Mouse (Mus musculus): ENCODE data around the gene Sfxn2. TPM values are rescaled to one million over a fixed set of nuclear protein-coding genes. Genes with fewer than 3 reads are reported as not detected.

Gene Sfxn2
- polyA plus RNA-seq, 1 experiment from 2014 or later: 11.4 TPM

DNA sequence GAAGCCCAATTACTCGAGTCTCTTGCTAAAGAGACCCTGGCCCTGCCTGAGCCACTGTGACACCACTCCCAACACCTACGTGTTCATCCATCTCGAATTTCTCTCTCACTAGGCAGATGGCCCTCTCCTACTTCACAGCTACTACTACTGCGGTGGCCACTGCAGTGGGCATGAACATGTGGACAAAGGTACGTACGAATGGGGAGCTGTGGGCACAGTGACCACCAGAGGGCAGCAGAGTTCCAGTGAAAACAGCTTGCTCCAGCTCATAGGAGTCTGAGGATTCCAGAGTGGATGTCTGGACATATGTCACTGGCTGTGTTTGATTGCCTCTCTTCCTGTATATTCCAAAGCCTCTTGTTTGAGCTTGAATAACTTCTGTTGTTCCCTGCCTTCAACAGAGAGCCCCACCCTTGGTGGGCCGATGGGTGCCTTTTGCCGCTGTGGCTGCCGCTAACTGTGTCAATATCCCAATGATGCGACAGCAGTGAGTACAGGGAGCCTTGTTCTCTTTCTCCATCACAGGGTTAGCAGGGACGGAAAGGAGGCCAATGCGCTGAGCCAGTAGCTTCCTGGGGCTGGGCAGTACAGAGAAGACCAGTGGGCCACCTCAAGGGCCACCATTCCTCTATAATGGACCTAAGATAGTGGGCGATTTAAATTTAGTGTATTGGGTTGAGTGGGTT, 14.8 kb downstream of the Sfxn2 start:
- 58% methylated on average over 13 of the region's 13 CpGs for WGBS
- Histone ChIP-seq H3K4me1 (ENCODE audit: control insufficient read depth, insufficient read depth, low read length) (no peaks in the 10 kb centered on the region), H3K27ac (ENCODE audit: low read length) (no peak overlapping the region), H3K27me3 (ENCODE audit: control insufficient read depth, insufficient read depth, low read length) (no peaks in the 10 kb centered on the region), H3K4me2 (ENCODE audit: low read depth, low read length) (no peak overlapping the region), H3K9ac (ENCODE audit: low read length) (no peak overlapping the region), H3K9me3 (replicated peaks; ENCODE audit: control insufficient read depth, low read length) (no peaks in the 10 kb centered on the region), H3K4me3 (ENCODE audit: low read length) (no peak overlapping the region), H3K36me3 (ENCODE audit: control insufficient read depth, insufficient read depth) (peaks cover 11% of the 10 kb centered on the region)
- ATAC-seq (replicated peaks; ENCODE audit: extremely low read depth, insufficient read depth, low FRiP score): peak; percentile 83

DNA sequence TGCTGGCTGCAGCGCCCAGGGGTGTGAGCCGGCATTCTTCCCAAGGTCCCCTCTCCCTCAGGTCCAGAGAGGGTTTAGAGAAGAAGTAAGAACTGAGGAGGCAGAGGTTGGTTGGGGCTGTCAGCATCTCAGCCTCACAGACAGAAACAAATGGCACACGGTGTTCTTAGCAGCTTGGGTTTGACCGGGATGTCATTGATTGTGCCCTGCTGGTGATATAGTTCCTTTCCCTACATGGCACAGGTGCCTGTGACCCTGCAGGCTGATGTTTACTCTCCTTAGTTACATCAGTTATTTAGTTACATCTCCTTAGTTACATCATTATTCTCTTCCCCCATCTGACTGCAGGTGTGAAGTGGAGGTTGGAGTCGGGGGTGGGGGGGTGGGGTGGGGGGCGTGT, 18.4 kb downstream of the Sfxn2 start:
- Histone ChIP-seq H3K9ac (ENCODE audit: low read length) (no peak overlapping the region), H3K36me3 (ENCODE audit: control insufficient read depth, insufficient read depth) (peaks cover 18% of the 10 kb centered on the region), H3K27ac (ENCODE audit: low read length) (no peak overlapping the region), H3K4me1 (ENCODE audit: control insufficient read depth, insufficient read depth, low read length) (no peaks in the 10 kb centered on the region), H3K4me2 (ENCODE audit: low read depth, low read length) (no peak overlapping the region), H3K4me3 (ENCODE audit: low read length) (no peak overlapping the region), H3K27me3 (ENCODE audit: control insufficient read depth, insufficient read depth, low read length) (no peaks in the 10 kb centered on the region), H3K9me3 (replicated peaks; ENCODE audit: control insufficient read depth, low read length) (no peaks in the 10 kb centered on the region)
- 78% methylated on average over 6 of the region's 6 CpGs for WGBS
- ATAC-seq (replicated peaks; ENCODE audit: extremely low read depth, insufficient read depth, low FRiP score): no peak

DNA sequence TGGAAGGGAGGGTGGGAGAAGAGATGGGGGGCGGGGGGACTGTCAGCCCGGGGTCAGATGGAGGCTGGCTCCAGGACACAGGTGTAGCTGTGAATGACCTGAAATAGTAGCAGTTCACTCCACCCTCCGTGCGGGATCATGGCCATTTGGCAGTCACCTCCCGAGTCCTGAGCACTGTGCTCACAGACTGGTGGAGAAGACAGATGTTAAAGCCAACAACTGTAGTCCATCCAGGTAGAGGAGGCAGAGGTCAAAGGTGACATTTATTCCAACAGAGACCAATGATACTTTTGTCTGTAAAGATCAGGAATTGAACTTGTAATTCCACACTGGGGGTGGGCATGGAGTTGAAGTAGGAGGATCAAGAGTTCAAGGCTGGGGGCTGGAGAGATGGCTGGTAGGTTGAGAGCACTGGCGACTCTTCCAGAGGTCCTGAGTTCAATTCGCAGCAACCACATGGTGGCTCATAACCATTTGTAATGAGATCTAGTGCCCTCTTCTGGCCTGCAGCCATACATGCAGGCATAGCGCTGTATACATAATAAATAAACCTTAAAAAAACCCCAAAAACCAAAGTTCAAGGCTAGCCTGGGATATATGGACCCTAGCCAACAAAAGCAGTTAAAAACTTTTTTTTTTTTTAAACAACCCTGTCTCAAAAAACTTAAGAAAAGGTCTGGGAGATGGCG, 19.7 kb downstream of the Sfxn2 start:
- Histone ChIP-seq H3K27me3 (ENCODE audit: control insufficient read depth, insufficient read depth, low read length) (no peaks in the 10 kb centered on the region), H3K27ac (ENCODE audit: low read length) (no peak overlapping the region), H3K4me2 (ENCODE audit: low read depth, low read length) (no peak overlapping the region), H3K36me3 (ENCODE audit: control insufficient read depth, insufficient read depth) (peaks cover 18% of the 10 kb centered on the region), H3K9me3 (replicated peaks; ENCODE audit: control insufficient read depth, low read length) (no peaks in the 10 kb centered on the region), H3K4me3 (ENCODE audit: low read length) (no peak overlapping the region), H3K9ac (ENCODE audit: low read length) (no peak overlapping the region), H3K4me1 (ENCODE audit: control insufficient read depth, insufficient read depth, low read length) (no peaks in the 10 kb centered on the region)
- no peak for ATAC-seq (replicated peaks; ENCODE audit: extremely low read depth, insufficient read depth, low FRiP score)
- WGBS: 89% methylated on average over 9 of the region's 9 CpGs

DNA sequence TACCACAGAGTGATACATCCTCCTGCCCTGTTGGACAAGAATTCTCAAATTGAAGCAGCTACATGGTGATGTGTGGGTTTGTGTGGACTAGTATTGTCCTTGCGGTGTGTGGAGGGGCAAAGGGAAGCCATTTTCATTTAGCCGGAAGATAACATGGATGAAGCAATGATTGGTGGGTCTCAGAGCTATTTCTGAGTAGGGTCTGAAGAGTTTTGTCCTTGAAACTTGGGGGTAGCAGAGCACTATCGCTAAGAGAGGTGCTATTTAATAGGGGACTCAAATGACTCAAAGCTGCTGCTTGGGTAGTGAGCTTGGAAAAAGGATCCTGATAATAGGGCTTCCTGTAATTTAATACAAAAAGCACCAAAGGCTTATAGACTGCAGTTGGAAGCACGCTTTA, 25.0 kb downstream of the Sfxn2 start:
- Histone ChIP-seq H3K27me3 (ENCODE audit: control insufficient read depth, insufficient read depth, low read length) (no peaks in the 10 kb centered on the region), H3K9me3 (replicated peaks; ENCODE audit: control insufficient read depth, low read length) (no peaks in the 10 kb centered on the region), H3K4me3 (ENCODE audit: low read length) (peak overlapping the region; percentile 100; the same call in 1 of the 2 replicates), H3K36me3 (ENCODE audit: control insufficient read depth, insufficient read depth) (0 out of 2 replicates have a peak, but pooled peaks cover 7% of the 10 kb centered on the region), H3K9ac (ENCODE audit: low read length) (no peak overlapping the region), H3K4me1 (ENCODE audit: control insufficient read depth, insufficient read depth, low read length) (peaks cover 17% of the 10 kb centered on the region), H3K4me2 (ENCODE audit: low read depth, low read length) (peak overlapping the region; percentile 52), H3K27ac (ENCODE audit: low read length) (no peak overlapping the region)
- no peak for ATAC-seq (replicated peaks; ENCODE audit: extremely low read depth, insufficient read depth, low FRiP score)
- 82% methylated on average over 4 of the region's 4 CpGs for WGBS

DNA sequence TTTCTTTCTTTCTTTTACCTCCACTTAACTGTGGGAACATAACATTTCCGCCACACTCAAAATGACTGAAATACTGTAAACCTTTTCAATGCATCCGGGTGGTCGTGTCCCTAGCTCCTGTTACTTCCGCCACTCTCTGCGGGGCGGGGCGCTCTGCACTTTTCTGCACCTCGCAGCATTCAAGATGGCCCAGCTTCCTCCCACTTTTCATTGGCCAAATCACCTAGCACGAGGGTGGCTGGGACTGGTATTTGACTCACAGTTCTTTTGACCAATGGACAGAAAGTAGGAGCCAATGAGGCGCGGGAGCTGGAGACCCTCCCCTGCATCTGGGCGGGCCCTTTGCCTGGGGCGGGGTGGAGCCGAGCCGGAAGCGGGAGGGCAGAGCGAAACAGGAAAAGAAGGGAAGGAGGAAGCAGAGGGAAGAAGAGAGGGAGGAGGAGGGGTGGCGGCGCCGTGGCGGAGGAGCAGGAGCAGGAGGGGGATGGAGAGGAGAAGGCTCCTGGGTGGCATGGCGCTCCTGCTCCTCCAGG, 25.6 kb downstream of the Sfxn2 start, which contains the start of gene Wbp1l:
Wbp1l (plus strand) TSS at position 365 of the 533 bp plus-strand sequence.
- Histone ChIP-seq H3K4me3 (ENCODE audit: low read length) (peak within 1 kb of the TSS; percentile 100), H3K4me2 (ENCODE audit: low read depth, low read length) (peak within 1 kb of the TSS; percentile 90), H3K36me3 (ENCODE audit: control insufficient read depth, insufficient read depth) (0 out of 2 replicates have a peak, but pooled peaks cover 7% of the 10 kb centered on the region), H3K9ac (ENCODE audit: low read length) (peak within 1 kb of the TSS; percentile 90), H3K9me3 (replicated peaks; ENCODE audit: control insufficient read depth, low read length) (no peaks in the 10 kb centered on the region), H3K27ac (ENCODE audit: low read length) (peak within 1 kb of the TSS; percentile 78), H3K27me3 (ENCODE audit: control insufficient read depth, insufficient read depth, low read length) (no peaks in the 10 kb centered on the region), H3K4me1 (ENCODE audit: control insufficient read depth, insufficient read depth, low read length) (peaks cover 17% of the 10 kb centered on the region)
- WGBS: under 1% methylated on average over 22 of the region's 22 CpGs
- peak; percentile 98 for ATAC-seq (replicated peaks; ENCODE audit: extremely low read depth, insufficient read depth, low FRiP score)

DNA sequence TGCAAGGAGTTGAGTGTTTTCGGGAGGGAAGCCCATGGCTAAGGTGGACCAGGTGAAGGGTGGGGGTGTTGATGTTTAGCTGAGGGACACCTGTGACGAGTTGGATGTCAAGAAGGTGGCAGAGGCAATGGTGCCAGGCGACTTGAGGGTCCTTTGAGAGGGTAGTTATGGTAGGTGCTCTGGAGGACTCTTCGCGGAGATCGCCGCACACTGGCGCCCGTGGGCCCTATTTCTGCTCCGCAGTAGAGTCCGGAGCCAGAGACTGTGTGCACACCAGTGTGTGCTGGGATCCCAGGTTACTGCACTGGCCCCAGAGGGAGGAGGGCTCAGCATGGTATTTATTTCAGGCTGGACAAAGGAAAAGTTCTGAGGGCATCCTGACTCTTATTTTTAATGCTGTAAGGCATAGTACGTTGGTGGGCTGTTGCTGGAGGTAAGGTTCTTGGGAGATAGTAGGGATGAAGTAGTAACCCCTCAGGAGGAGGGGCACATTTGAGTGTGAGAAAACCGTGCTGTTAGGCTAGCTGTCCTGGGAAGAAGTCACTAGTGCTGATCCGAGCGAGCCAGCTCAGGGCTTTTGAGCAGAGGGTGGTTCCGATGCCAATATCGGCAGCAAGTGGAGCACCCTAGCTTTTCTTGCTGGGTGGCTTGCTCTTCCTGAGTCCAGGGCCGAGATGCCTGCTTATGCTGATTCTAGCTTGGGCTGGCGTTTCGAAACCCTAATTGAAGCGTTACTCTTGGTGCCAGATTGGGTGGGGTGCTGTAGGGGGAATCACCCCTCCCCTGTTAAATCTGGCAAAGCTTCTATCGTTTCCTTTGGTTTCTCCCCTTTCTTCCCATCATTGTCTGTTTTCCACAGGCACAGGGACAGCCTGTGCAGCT, 26.5 kb downstream of the Sfxn2 start:
- no peak for ATAC-seq (replicated peaks; ENCODE audit: extremely low read depth, insufficient read depth, low FRiP score)
- Histone ChIP-seq H3K4me3 (ENCODE audit: low read length) (peak overlapping the region; percentile 100), H3K9ac (ENCODE audit: low read length) (peak overlapping the region; percentile 90), H3K4me2 (ENCODE audit: low read depth, low read length) (peak overlapping the region; percentile 90), H3K27ac (ENCODE audit: low read length) (peak overlapping the region; percentile 78), H3K27me3 (ENCODE audit: control insufficient read depth, insufficient read depth, low read length) (no peaks in the 10 kb centered on the region), H3K9me3 (replicated peaks; ENCODE audit: control insufficient read depth, low read length) (no peaks in the 10 kb centered on the region), H3K4me1 (ENCODE audit: control insufficient read depth, insufficient read depth, low read length) (peaks cover 17% of the 10 kb centered on the region), H3K36me3 (ENCODE audit: control insufficient read depth, insufficient read depth) (0 out of 2 replicates have a peak, but pooled peaks cover 4% of the 10 kb centered on the region)
- WGBS: 14% methylated on average over 22 of the region's 22 CpGs

DNA sequence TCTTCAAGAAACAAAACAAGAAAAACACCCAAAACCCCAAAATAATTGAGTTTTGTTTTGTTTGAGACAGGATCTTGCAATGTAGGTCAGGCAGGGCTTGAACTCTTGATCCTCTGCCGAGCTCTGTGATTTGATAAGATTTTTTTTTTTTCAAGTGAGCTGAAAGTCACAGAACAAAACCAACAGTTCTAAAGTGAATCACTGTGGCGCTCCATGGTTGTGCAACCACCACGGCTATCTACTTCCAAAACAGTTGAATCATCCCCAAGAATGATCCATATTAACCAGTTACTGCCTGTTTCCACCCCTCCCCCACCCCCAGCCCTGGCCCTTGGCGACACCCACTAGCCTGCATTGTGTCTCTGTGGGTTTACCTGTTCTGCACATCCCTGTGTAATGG, 27.2 kb downstream of the Sfxn2 start:
- Histone ChIP-seq H3K9me3 (replicated peaks; ENCODE audit: control insufficient read depth, low read length) (no peaks in the 10 kb centered on the region), H3K36me3 (ENCODE audit: control insufficient read depth, insufficient read depth) (no peaks in the 10 kb centered on the region), H3K27ac (ENCODE audit: low read length) (peak overlapping the region; percentile 78), H3K4me2 (ENCODE audit: low read depth, low read length) (peak overlapping the region; percentile 90), H3K27me3 (ENCODE audit: control insufficient read depth, insufficient read depth, low read length) (no peaks in the 10 kb centered on the region), H3K4me1 (ENCODE audit: control insufficient read depth, insufficient read depth, low read length) (peaks cover 17% of the 10 kb centered on the region), H3K4me3 (ENCODE audit: low read length) (peak overlapping the region; percentile 100), H3K9ac (ENCODE audit: low read length) (no peak overlapping the region)
- 67% methylated on average over 4 of the region's 4 CpGs for WGBS
- ATAC-seq (replicated peaks; ENCODE audit: extremely low read depth, insufficient read depth, low FRiP score): no peak

DNA sequence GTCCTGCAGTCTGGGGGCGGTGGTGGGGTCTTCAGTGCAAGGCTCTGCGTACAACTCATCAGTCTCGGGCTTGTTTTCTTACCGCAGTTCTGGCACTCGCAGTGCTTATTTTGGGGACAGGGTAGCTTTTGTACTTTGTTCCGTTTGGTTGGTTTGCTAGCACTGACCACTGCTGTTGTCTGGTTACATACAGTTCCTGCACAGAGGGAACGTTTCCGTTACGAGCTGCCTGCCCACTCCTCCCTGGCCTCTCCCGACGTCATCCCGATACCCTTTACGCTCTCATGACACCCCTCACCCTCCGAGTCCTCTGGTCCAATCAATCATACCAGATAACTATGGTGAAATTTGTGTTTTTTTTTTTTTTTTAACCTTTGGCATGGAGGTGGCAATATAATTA, 28.3 kb downstream of the Sfxn2 start:
- H3K36me3 ChIP-seq (ENCODE audit: control insufficient read depth, insufficient read depth): no peaks in the 10 kb centered on the region
- H3K27ac ChIP-seq (ENCODE audit: low read length): no peak overlapping the region
- 63% methylated on average over 14 of the region's 14 CpGs for WGBS
- H3K4me3 ChIP-seq (ENCODE audit: low read length): no peak overlapping the region
- peak overlapping the region; percentile 4; the same call in 1 of the 2 replicates for H3K4me2 ChIP-seq (ENCODE audit: low read depth, low read length)
- H3K4me1 ChIP-seq (ENCODE audit: control insufficient read depth, insufficient read depth, low read length): peaks cover 17% of the 10 kb centered on the region
- ATAC-seq (replicated peaks; ENCODE audit: extremely low read depth, insufficient read depth, low FRiP score): no peak
- H3K27me3 ChIP-seq (ENCODE audit: control insufficient read depth, insufficient read depth, low read length): no peaks in the 10 kb centered on the region
- no peak overlapping the region for H3K9ac ChIP-seq (ENCODE audit: low read length)
- no peaks in the 10 kb centered on the region for H3K9me3 ChIP-seq (replicated peaks; ENCODE audit: control insufficient read depth, low read length)

All from heart, embryonic 16.5 days (tissue).